Mouse (Mus musculus) embryo, embryonic 11 days (tissue): Measurements from ENCODE around the gene Wdr20.

Source experiments
- DNase-seq: peaks from one replicate; pipeline ENCODE4 v3.0.0-alpha.2; 2015

The Wdr20 gene

DNA sequence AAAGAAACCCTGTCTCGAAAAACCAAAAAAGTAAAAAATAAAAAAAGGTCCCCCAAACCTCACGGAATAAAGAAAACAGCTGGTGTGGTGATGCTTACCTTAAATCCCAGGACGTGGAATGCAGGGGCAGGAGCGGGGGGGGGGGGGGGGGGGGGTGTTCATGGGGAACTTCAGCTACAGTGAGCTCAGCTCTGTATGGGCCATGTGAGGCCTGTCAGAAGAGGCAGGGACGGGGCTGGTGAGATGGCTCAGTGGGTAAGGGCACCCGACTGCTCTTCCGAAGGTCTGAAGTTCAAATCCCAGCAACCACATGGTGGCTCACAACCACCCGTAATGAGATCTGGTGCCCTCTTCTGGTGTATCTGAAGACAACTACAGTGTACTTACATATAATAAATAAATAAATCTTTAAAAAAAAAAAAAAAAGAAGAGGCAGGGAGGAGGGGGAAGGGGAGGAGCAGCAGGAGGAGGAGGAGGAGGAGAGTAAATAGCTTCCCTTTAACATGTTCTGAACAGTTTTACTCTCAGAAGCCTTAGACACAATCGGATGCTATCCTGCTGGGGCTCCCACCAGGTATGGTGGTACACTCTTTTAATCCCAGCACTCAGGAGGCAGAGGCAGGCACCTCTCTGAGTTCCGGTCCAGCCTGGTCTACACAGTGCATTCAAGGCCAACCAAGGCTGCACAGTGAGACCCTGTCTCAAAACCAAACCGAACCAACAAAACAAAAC is 92.7 kb downstream of the Wdr20 start:
- DNase-seq, result no peak

DNA sequence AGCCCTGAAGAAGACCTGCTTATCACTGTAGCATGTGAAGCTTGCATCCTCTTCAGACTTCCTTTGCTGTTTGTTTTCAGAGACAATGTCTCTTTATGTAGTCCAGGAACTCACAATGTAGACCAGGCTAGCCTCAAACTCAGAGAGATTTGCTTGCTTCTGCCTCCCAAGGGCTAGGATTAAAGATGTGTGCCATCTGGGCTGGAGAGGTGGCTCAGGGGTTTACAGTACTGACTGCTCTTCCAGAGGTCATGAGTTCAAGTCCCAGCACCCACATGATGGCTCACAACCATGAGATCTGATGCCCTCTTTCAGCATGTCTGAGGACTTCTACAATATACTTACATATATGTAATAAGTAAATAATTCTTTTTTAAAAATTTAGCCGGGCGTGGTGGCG is 97.4 kb downstream of the Wdr20 start:
- DNase-seq, result no peak

DNA sequence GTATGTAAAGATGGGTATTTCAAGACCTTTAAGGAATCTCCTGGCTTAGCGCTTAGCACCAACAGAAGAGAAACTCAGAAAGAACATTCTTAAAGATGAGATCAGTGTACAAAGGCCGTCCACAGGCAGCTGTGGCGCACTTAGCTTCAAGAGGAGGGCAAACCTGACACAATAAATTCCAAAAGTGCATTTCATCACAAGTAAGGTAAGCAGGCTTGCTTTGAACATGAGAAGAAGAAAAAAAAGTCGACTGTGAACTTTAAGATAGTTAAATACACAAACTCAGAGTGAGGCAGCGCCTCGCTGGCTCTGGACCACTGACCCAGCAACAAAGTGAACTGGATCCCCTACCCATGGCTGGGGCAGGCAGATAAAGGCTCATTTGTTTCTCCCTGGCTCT is 99.0 kb downstream of the Wdr20 start:
- peak; percentile 11 for DNase-seq

DNA sequence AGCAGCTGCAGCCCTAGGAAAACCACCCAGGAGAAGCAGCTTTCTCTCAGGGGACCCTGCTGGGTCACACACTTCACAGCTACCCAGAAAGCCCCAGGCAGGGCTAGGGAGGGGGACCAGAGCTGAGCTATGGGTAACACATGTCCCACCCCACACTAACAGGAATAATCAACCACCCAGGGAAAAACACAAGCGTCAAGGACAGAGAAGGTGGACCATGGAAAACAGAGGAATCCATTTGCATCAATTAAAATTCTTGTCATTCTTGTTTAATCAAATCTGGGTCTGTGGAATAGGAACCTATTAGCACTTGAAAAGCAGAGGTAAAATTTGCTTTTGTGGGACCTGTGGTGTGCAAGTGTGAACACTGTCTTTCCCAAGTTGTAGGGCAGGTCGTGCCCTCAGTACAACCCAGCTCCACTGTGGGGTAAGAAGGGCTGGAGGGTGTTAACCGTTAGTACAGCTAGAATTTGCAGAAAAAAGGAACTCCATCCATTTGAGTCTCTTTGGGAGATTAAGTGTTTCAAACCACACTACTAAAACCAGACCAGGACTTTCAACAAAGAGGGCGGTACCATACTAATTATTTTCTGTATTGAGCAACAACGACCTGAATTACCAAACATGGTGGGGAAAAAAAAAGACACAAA is 99.6 kb downstream of the Wdr20 start:
- DNase-seq, result peak; percentile 33

DNA sequence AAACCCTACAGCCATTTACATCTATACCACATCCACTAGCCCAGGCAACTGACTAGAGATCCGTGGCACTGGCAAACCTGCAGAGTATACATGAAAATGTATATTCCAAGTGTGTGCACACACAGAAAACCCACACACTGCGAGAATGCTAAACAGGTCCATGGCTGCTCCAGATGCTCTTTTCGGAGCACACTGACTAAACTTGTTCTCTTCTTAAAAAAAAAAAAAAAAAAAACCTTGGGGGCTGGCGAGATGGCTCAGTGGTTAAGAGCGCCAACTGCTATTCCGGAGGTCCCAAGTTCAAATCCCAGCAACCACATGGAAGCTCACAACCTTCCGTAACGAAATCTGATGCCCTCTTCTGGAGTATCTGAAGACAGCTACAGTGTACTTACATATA is 100.1 kb downstream of the Wdr20 start:
- DNase-seq, result no peak

DNA sequence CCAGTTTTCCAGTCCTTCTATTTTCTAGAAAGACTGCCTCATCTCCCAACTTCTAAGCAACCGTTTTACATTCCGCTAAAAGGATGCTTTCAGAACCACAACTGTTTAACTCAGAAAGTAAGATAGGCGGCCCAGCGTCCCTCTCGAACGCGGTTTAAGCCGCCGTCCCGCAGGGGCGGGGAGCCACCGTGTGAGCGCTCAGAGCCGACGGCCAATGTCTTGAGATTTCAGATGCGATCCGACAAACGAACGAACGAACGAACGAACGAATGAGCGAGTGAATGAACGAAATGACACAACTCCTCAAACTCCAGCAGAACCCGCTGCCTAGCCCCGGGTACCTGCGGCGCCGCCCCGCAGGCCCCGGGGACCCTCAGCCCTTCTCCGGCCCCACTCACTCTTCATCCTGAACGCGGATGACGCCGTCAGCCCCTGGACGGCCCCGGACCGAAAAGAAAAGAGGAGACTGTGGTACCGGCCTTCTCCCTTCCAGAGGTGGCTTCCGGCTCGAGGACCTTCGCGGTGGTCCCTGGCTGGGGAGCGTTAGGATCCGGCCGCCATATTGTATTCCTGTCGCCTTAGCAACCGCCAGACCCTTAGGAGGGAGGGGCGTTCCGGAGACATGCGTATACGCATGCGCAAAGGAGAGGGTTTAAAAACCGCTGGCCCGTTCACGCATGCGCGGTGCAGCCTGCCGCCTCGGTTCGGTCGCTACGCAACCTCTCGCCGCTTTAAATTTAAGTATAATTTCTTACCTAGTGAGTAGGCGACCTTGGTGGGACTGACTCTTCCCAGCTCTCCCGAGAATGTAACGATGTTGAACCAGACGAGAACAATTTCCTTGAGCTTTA is 102.8 kb downstream of the Wdr20 start, which contains the start of gene Mok:
Mok (minus strand) TSS at position 592 of the 851 bp plus-strand sequence.
- DNase-seq, result peak; percentile 96

DNA sequence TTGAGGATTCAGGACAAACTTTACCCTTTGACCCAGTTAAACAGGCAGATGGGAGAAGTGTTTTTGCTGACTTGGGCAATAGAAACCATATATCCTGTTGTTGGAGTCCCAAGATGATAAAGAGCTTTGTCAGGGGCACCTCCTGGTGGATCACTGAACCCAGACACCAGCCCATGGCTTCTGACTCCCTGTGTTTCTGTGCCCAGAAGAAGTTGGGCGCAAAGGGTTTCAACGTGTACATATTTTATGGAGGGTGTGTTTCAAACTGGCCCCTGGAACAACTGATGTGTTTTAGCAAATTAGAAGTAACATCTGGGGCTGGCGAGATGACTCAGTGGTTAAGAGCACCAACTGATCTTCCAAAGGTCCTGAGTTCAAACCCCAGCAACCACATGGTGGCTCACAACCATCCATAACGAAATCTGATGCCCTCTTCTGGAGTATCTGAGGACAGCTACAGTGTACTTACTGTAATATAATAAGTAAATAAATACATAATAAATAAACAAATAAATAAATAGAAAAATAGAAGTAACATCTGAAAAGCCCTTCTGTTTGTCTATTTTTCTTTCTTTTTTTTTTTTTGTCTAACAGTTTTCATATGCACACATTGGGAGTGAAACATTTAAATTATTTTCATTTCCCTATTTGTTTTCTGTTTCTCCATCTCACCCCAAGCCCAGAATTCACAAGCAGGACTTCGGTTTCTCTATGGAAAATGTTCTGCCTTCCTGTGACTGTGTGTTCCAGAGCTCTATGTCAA is 104.2 kb downstream of the Wdr20 start:
- no peak for DNase-seq

DNA sequence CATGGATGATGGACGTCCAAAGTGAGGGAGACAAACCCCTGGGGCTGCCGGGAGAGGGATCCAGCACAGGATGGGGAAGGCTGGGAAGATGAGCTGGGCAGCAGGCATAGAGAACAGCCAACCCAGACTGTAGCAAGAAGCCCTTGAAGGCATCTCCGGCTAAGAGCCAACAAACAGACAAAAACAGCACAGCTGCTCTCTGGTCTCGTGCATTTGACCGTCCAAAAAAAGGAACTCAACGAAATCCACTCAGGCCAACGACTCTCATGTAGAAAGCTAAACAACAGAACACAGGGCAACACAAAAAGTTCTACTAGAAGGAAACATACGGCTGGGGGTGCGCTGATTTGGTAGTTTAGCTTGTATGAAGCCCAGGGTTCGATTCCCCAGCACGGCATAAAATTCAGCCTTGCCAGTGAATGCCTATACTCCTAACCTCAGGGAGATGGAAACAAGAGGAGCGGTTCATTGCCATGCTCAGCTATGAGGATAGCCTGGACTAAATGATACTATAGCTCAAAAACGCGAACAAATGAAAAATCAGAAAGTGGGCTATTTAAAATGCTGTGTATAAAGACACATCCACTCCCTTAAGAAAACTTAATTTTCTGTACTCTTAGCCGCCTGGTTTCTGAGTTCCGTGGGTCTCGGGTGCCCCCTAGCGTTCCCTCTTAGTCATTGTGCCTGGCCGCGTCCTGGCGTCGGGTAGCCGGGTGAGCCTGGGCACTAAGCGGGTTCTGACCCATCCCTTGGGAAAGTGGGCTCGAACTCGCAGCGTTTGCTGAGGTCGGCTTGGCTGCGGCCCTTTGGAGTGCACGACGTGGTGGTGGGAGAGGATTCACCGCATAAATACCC is 105.7 kb downstream of the Wdr20 start:
- DNase-seq, result peak; percentile 87

DNA sequence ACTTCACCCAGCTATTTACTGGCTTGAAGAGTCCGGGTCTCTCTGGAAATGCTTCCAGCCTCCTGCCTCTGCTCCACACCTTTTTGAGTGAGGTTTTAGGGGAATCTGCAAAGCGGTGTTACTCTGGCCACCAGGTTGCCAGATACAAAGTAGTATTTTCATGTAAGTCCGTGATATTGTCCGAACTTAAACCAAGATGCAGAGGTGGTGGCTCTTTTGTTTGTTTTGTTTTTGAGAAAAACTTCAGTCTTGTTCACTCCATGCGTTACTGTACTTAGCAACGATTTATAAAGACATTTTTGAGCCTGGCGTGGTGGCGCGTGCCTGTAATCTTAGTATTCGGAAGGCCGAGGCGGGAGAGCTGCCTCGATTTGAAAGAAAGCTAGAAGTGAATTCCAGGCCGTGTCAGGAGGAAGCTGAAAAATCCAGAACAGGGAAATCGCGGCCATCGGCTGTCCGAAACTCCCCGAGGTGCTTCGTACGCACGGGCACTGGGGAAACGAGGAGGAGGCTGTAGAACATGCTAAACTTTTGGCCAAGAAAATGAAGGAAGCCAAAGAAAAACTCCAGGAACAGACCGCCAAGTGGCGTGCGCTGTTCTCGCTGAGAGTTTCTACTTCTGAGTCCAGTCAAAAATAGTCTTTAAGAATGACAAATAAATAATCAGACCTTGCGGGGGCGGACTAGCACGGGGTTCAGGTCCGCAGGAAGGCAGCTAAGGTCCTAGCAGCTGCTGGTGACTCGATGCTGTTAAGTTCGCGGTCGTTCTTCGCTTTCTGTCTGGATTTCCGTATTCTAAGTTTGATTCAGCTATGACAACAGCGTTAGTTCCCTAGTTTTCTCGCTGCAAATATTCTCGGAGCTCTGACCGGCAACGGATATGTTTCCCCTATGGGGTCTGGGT is 106.7 kb downstream of the Wdr20 start:
- peak; percentile 50 for DNase-seq

DNA sequence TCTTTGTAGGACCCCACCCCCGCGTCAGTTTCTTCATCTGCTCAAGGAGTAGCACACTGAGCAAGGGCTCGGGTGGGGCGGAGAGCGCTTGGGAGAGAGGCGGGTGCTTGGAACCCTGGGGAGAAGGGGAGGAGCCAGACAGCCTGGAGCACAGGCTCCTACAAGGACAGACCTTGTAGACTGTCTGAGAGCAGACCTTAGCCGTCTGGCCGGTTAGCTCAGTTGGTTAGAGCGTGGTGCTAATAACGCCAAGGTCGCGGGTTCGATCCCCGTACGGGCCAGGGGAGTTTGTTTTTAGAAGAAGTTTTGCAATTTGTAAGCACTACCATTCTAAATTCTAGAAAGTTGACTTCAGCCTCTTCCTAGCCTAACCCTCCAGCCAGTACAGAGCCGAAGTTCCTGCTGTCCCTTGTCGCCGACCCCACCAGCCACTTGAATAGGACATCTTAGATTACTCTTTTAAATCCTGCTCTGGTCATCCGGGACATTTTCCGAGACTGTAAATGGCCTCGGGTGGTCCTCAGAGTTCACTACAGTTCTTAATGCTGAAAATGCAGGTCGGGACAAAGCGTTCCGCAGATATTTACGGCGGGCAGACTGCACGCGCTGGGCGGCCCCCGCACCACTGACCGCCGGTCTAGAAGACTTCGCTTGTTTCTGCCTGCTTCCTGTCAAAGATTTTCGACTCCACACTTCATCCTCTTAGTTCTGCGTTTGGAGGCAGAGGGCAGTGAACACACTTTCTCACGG is 107.6 kb downstream of the Wdr20 start:
- peak; percentile 91 for DNase-seq

DNA sequence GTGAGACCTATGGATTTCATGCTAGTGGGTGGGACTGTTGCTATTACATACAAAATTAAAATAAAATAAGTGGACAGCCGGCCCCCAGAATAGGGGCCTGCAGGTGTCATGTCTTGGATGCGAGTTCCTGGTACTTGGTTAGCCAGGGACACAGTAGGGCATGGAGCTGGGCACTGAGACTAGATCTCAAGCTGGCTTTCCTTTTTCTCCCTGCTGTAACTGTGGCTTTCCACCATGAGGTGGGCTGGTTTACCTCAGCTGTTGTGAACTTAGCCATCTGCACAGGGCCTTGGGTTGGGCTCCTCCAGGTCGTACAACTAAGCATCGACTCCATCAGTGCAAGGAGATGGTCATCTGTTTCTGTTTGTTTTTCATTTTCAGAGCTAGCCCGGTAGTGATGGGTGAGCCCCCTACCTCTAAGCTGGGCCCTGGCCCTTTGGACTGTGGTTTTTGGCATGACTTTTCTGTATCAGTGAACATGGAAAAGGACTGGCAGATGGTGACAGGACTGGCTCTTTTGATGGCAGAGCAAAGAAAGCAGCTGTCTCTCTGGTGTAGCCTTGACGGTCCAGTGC is 108.5 kb downstream of the Wdr20 start:
- no peak for DNase-seq

DNA sequence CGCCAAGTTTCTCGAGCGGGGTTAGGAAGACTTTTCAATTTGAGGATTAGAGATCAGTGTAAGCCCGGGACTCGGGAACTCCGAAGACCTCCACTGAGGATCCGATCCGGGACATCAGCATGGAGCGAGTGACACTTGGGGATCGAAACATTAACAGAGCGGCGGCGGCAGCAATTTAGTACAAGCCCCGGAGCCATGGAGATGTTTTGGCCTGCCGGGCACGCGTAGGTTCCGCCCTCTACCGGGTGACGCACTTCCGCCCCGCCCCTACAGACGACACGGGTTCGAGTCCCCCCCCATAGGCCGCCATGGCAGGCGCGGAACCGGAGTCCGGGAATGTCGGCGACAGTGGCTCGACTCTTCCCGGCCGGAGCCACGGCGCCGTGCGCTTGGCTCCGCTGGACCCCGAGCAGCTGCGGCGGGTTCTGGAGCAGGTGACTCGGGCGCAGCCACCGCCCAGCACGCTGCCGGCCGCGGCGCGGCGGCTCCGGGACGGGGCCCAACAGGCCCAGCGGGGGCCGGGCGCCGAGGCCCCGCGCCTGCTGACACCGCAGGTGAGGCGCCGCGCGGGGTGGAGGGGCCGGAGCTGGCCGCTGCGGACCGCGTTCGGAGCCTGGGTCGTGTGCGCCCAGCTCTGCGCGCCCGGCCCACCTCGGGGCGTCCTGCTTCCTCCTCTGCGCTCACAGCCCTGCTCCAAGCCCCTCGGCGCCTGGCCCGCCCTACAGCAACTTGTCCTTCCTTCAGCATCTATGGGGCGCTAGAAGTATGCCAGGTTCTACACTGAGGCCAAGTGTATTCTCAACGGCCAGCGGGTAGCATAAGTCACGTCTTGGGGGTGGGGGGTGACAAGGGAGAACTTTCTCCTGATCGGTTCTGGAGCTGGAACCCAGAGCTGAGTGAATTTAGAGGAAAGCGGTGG is 112.5 kb downstream of the Wdr20 start, which contains the start of gene Zfp839:
Zfp839 (plus strand) TSS at position 244 of the 919 bp plus-strand sequence.
- DNase-seq, result peak; percentile 89

DNA sequence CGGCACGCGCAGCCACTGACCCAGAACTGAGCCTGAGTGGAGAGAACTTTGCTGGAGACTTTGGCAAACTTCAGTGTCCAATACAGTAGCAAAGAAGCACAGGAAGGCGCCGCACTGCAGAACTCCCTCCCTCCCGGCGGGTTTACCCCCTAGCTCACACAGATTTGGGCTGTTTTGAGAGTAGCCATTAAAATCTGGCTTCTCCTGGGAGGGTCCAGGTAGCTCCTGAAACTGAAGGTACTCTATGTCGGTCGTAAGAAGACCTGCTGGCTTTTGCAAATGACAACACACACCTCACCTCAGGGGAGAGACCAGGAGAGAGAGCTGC is 113.1 kb downstream of the Wdr20 start:
- no peak for DNase-seq

DNA sequence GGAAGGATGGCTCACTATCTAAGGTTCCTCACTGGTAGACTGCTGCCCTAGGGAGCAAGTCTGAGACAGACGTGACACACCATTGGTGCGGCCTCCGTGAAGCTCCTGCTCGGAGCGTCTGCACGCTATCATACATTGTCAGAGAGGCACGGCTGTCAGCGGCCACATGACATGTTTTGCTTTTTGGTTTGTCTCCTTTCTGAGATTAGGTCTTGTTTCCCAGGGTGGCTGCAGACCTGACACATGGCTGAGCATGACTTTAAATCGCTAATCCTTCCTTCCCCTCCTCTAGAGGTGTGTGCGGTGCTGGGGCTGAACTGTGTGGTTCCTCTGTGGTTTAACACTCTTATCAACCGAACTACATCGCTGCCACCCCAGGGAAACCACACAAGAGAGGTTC is 113.7 kb downstream of the Wdr20 start:
- DNase-seq, result no peak

DNA sequence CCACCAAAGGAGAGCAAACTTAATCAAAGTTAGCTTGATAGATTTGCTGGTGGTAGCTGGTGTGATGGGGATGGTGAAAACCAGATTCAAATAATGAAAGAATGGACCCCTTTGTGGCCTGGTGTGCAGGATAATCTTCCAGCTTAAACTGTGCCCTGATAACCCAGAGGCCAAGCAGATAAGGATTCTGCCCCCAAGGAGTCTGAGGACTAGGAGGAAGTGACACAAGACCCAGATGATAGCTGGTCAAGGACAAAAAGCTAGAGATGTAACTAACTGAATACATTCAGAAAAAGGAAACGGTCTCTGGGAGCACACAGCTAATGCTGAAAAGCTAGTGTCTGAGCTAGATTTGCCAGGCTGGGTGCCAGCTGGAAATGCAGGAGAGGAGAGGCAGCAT is 114.2 kb downstream of the Wdr20 start:
- no peak for DNase-seq
